Mouse (Mus musculus) gastrocnemius, postnatal 14 days (tissue): ENCODE data around the gene Opcml. TPM values are rescaled to one million over a fixed set of nuclear protein-coding genes. Genes with fewer than 3 reads are reported as not detected.

ENCODE experiments used
- DNase-seq: peaks from one replicate; pipeline ENCODE4 v3.0.0; 2021; ENCODE audit warnings: mixed read lengths
- intact Hi-C: fragments of 180-260 bp; cut with DNase I; formaldehyde crosslinking; loops from one replicate; pipeline ENCODE4 v1.15.1; 2025; ENCODE audit warnings: low total_unique reads
- total RNA-seq, 2 experiments: library from RNA; stranded (reverse); gene quantifications; 2 replicates each; pipeline ENCODE4 v1.2.3; 2021

Gene Opcml
- total RNA-seq, 2 experiments from 2014 or later, result 2.9 to 3.2 TPM

DNA sequence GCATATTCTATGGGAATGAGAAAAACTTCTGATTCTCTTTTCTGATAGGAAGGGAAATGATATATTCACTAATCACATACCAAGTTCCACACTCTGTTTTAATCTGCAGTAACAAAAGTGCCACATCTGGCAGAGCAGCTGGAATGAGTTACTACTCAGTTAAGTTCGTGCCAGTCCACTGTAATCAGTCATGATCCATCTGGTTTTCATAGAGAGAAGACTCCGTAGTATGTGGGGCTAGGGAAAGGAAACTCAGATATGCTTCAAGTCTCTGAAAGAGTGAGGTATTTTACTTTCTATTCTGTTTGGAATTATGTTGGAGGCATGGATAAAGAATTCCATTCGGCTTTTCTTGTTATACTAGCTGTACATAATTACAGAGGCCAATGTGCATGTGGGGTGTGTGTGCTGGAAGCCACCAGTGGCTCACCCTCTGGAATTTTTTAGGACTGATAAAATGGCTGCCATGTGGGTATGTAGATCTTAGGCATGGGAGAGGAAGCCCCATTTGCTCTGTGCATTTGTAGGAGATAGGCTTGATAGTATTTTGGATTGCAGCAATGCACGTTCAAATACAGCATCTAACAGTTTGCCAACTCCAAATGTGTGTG, 966.4 kb downstream of the Opcml start:
- no peak for DNase-seq
- intact Hi-C loops, result no loop called here

DNA sequence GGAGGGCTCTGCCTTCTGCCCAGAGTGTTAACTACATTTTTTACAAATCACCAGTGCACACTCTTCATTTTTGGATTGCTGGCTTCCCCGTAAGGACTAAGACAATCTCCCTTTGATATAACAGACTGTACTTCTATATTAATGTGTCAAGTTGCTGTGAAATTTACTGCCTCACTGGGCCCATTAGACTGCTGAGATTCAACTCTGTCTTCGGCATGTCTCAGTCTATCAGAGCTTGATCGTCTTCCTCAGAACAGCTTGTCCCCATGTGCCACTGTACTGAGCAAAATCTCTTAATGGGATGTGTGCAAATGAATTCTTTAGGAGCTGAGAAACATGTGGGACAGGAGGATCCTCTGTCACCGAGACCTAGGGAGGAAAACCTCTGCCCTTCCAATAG, 970.9 kb downstream of the Opcml start:
- DNase-seq, result no peak

DNA sequence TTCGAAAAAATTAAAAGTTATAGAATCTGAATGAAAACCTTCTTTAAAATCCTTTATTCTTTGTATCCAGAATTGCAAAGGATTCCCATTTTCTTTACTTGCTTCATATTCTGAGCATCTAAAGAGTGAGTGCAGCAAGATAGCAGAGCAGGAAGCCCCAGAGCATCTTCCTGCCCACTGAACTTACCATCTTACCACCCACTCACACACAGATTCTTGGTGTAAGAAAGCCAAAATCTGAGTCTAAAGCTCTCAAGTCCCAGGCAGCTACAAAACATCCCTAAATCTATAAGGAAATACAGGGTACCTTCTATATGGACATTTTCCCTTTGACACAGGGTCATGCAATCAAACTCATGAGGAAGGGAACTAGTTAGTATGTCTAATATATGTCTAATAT, 973.6 kb downstream of the Opcml start:
- DNase-seq, result no peak
- intact Hi-C loops, result no loop called here

More for the DNA sequence above, 970.9 kb downstream of the Opcml start:
- intact Hi-C loops, result no loop called here

DNA sequence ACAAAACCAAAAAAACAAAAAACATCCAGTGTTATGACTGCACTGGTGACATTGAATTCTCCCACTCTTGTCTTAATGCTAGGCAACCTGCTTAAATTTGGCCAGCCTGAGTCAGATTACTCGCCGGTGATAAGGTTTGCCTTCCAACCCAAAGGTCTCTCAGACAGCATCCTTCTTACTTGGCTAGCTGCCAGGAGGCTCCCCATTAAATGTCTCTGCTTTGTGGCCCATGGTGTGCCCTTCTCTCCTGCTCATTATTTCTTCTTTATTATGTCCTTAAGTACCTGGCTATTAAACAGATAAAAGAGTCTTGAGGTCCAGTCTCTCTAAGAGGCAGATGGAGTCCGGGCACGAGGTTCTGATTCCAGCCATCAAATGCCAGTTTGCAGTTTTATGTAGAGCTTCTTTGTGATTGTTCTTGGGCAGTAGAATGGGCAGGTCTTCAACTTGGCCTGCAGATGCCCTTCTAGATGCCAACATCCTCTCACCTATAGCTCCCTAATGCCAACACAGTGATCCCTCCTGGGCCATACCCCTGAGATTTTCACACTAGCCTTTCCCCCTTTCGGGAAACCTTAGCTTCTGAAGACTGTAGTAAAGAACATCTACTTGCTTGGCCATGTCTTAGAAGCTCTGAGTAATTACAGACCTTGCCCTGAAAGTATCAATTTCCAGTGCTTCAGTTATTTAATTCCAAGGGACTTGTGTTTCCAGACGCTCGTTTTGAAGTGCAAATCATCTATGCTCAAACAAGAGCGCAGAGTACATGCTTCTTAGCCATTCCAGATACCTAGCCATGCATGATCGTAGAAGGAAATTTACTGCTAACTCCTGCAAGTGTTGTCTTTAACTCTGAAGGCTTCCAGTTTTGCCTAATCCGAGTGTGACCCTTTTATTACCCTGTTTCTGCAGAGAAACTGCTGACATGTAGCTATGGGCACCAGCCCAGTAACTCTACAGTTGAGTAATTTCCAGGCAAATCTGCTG, 986.2 kb downstream of the Opcml start:
- intact Hi-C loops, result no loop called here
- no peak for DNase-seq

- no peak for DNase-seq
- intact Hi-C loops, result no loop called here
Observed at GRCm38 (mm10) chr9:28783834-28784233, 993.3 kb downstream of the Opcml start.

GRCm38 (mm10) chr9:28789439-28789838, 998.9 kb downstream of the Opcml start:
- no peak for DNase-seq
- intact Hi-C loops, result no loop called here

- intact Hi-C loops, result no loop called here
- no peak for DNase-seq
Observed at GRCm38 (mm10) chr9:28800100-28800499, 1009.5 kb downstream of the Opcml start.

DNA sequence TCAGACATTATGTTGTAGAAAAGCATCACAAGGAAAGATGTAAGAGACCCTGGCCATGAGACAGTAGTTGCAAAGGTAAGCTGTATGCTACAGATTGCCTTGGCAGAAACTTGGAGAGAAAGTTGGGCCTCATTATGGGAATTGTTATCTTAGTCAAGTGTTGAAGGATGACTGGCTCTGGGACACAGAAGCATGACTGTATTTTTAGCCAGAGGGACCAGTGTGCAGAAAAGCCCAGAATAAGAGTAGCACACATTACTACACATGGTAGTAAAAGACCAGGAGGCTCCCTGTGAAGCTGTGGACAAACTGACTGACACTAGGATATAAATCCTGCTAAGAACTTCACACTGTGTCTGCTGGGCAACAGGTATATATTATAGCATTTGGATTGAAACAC, 1016.1 kb downstream of the Opcml start:
- intact Hi-C loops, result no loop called here
- DNase-seq, result no peak

- no peak for DNase-seq
- intact Hi-C loops, result no loop called here
Observed at GRCm38 (mm10) chr9:28822060-28822459, 1031.5 kb downstream of the Opcml start.

DNA sequence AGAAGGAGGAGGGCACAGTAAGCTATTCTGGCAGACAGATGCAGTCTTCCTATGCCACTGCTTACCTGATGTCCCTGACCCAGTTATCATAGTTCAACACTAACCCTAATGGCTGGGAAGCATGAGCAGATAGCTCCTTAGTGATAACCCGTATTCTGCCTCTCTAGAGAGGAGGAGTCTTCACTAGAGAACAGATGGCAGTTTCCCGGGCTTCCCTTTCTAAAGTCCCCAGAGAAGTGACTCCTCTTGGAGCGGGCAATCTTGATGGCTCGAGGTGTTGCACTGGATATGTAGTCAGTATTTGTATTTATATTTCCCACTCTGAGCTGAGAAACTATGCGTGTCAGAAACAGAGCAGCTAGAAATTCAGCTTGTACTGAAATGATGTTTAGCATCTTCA, 1031.9 kb downstream of the Opcml start:
- intact Hi-C loops, result no loop called here
- DNase-seq, result no peak

DNA sequence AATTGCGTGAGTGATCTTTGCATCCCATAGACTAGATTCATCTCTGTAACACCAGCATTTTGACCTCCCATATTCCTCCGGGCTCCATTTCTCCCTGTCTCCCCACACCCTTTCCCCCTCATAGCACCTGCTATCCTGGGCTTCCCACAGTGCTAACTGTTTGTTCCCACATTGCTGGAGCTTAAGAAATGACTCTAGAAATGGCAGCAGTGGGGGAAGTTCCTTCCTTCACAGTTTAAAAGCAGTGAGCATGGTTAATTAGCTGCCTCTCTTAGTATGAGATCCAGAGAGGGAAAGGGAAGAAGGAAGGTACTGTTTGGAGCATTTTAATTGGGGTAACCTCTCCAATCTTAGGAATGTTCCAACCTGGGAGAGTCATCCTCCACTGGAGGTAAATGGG, 1035.2 kb downstream of the Opcml start:
- DNase-seq, result no peak
- intact Hi-C loops, result no loop called here

DNA sequence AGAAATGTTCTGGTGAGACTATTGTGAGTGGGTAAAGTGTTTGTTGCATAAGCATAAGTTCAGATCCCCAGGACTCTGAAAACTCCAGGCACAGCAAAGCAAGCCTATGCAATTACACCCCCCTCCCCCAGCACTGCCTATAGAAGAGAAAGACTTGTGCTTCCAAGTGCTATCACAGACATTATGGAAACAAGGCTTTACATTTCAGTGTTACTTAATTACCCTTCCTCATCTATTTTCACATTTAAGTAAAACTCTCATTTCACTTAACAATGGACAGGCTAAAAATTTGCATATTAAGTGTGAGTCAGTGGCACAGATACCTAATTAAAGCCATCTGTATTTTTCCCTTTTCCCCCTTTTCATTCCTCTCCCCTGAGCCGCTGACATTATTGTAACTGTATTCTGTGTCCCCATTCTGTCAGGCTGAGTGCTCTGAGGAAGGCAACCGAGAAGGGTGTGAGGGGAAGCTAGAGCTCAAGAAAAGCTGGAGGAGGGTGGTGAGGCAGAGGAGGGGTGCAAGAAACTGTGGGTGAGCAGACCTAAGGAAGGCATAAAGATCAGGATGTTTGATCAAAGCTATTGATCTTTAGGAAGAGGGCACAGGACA, 1055.5 kb downstream of the Opcml start:
- DNase-seq, result no peak
- intact Hi-C loops, result no loop called here

GRCm38 (mm10) chr9:28855826-28856225, 1065.3 kb downstream of the Opcml start:
- intact Hi-C loops, result no loop called here
- no peak for DNase-seq

GRCm38 (mm10) chr9:28861983-28862382, 1071.4 kb downstream of the Opcml start:
- no peak for DNase-seq
- intact Hi-C loops, result no loop called here

- DNase-seq, result no peak
- intact Hi-C loops, result no loop called here
Observed at GRCm38 (mm10) chr9:28867256-28867655, 1076.7 kb downstream of the Opcml start.

DNA sequence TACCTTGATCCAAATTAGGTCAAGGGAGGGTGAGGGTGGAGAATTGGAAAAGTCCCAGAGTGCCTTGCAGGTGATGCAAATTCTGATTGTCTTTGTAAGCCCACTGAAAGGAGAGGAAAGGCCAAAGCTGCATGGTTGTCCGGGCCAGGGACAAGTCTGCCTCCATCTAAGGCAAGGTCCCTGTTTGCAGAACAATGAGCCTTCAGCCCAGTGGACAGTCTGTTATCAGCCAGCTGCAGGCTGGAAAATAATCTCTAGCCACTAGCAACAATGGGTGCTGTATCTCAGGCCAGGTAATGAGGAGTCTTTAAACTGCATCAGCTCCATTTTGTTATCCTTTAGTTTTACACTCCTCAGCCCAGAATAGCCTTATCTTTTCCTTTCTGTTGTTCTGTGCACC, 1079.9 kb downstream of the Opcml start:
- intact Hi-C loops, result no loop called here
- no peak for DNase-seq

- intact Hi-C loops, result no loop called here
- DNase-seq, result no peak
Observed at GRCm38 (mm10) chr9:28882566-28882965, 1092.0 kb downstream of the Opcml start.

DNA sequence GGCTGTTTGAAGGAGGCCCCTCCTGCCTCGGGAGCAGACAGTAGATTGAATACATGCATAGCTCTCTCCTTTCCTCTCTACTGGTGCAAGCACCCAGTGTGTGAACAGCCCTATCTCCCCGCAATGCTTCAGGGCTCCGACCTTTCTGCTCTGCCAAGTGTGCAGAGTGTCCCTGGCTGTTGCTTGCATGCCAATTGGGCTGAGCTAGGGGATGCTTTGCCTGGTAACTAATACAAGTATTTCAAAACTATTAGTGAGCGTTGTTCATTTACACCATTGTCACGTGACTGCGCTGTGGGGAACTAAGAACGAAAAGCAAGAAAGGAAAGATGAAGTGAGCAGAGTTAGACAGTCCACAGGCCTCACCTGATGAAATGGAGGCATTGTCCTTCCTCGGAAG, 1101.0 kb downstream of the Opcml start:
- intact Hi-C loops, result no loop called here
- DNase-seq, result no peak

DNA sequence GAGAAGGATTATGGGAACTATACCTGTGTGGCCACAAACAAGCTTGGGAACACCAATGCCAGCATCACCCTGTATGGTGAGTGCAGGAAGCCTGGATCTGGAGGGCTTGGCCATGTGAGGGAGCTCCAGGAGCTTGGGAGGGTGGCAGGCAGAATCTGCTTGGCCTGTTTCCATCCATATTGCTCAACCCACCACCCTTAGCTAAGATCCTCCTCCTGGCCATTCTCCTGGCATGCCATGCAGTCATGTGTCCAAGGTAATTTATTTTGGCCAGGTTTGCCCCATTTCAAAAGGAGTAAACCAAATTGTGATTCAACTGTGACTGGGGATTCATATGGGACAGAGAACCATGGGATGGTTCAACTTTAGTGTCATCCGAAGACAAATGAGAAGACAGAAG, 1112.7 kb downstream of the Opcml start:
- intact Hi-C loops, result no loop called here
- DNase-seq, result no peak

GRCm38 (mm10) chr9:28909738-28910137, 1119.2 kb downstream of the Opcml start:
- intact Hi-C loops, result no loop called here
- no peak for DNase-seq
